Mouse (Mus musculus): ENCODE results near the gene Glb1l2. TPM values are rescaled to one million over a fixed set of nuclear protein-coding genes. Genes with fewer than 3 reads are reported as not detected.

Glb1l2 gene
- polyA plus RNA-seq, 1 experiment, result not detected

DNA sequence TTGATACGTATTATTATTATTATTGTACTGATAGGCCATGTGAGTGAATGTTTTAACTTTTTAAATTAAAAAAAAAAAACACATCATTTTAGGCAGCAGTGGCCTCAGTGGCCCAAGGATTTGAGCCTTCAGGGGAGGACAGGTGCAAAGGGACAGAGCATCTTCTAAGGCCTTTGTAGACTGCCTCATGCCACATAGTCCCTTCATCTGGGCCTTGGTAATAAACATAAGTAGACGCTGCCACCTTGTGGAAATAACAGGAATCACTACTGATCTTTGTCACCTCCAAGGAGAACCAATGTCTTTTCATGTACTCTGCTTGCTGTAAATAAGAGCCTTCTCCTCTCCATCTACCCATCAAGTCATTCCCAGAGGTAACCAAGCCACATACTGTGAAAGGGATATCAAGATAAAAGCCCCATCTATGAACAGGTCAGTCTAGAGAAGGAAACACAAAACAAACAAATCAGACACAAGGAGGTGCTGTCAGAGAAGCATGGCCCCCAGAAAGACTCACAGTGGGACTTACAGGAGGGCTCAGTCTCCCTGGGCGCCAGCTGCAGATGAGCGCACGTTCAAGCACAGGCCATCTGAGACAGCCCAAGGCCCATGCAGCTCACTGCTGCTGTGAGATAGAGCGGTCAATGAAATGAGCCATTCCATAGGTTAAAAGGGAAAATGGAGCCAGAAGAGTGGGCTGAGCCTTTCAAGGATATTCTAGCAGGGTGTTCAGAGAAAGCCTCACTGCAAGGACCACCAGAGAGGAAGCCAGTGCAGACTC is 30.0 kb downstream of the Glb1l2 start:
- Histone ChIP-seq H3K79me3 (ENCODE audit: low read depth) (no peaks in the 10 kb centered on the region), H3K4me3 (ENCODE audit: insufficient read depth, poor library complexity, severe bottlenecking) (no peak overlapping the region), H3ac (ENCODE audit: control insufficient read depth, insufficient read length, low read depth) (no peak overlapping the region), H3K27me3 (ENCODE audit: control insufficient read depth, insufficient read depth, insufficient read length) (no peaks in the 10 kb centered on the region), H3K36me3 (ENCODE audit: control insufficient read depth, insufficient read depth) (no peaks in the 10 kb centered on the region), H3K79me2 (ENCODE audit: control insufficient read depth, insufficient read depth) (no peaks in the 10 kb centered on the region)
- TF ChIP-seq MYOG (IDR thresholded peaks at IDR 0.05; ENCODE audit: control insufficient read depth, extremely low read depth, insufficient read length) (no peak), CTCF (IDR thresholded peaks at IDR 0.05; ENCODE audit: control insufficient read depth, insufficient read depth, insufficient read length) (no peak), MAX (IDR thresholded peaks at IDR 0.05) (no peak), MYOD1 (IDR thresholded peaks at IDR 0.05; ENCODE audit: control insufficient read depth, insufficient read length, low read depth) (no peak), CEBPB (IDR thresholded peaks at IDR 0.05; ENCODE audit: low read depth) (no peak), FOSL1 (IDR thresholded peaks at IDR 0.05; ENCODE audit: insufficient read depth, low read length, poor library complexity, severe bottlenecking) (no peak), USF1 (IDR thresholded peaks at IDR 0.05; ENCODE audit: low read depth) (no peak)

- TF ChIP-seq USF1 (IDR thresholded peaks at IDR 0.05; ENCODE audit: low read depth) (no peak), MYOG (IDR thresholded peaks at IDR 0.05; ENCODE audit: control insufficient read depth, extremely low read depth, insufficient read length) (no peak)
- no peaks in the 10 kb centered on the region for H3K79me3 ChIP-seq (ENCODE audit: low read depth)
- no peaks in the 10 kb centered on the region for H3K27me3 ChIP-seq (ENCODE audit: control insufficient read depth, insufficient read depth, insufficient read length)
- no peaks in the 10 kb centered on the region for H3K79me2 ChIP-seq (ENCODE audit: control insufficient read depth, insufficient read depth)
- H3ac ChIP-seq (ENCODE audit: control insufficient read depth, insufficient read length, low read depth), result no peak overlapping the region
- no peaks in the 10 kb centered on the region for H3K36me3 ChIP-seq (ENCODE audit: control insufficient read depth, insufficient read depth)
- H3K4me3 ChIP-seq (ENCODE audit: insufficient read depth, poor library complexity, severe bottlenecking), result no peak overlapping the region
Measured at GRCm38 (mm10) chr9:26775700-26776099, 30.6 kb downstream of the Glb1l2 start.

GRCm38 (mm10) chr9:26768181-26768580 is 38.1 kb downstream of the Glb1l2 start:
- Histone ChIP-seq H3K79me3 (ENCODE audit: low read depth) (no peaks in the 10 kb centered on the region), H3K4me3 (ENCODE audit: insufficient read depth, poor library complexity, severe bottlenecking) (no peak overlapping the region), H3K27me3 (ENCODE audit: control insufficient read depth, insufficient read depth, insufficient read length) (no peaks in the 10 kb centered on the region), H3ac (ENCODE audit: control insufficient read depth, insufficient read length, low read depth) (no peak overlapping the region), H3K36me3 (ENCODE audit: control insufficient read depth, insufficient read depth) (no peaks in the 10 kb centered on the region), H3K79me2 (ENCODE audit: control insufficient read depth, insufficient read depth) (no peaks in the 10 kb centered on the region)
- no peak for TF ChIP-seq CEBPB (IDR thresholded peaks at IDR 0.05; ENCODE audit: low read depth)
- no peak for TF ChIP-seq MYOG (IDR thresholded peaks at IDR 0.05; ENCODE audit: control insufficient read depth, extremely low read depth, insufficient read length)
- TF ChIP-seq MYOD1 (IDR thresholded peaks at IDR 0.05; ENCODE audit: control insufficient read depth, insufficient read length, low read depth), result no peak
- TF ChIP-seq CTCF (IDR thresholded peaks at IDR 0.05; ENCODE audit: control insufficient read depth, insufficient read depth, insufficient read length), result no peak
- no peak for TF ChIP-seq USF1 (IDR thresholded peaks at IDR 0.05; ENCODE audit: low read depth)
- TF ChIP-seq MAX (IDR thresholded peaks at IDR 0.05), result no peak
- no peak for TF ChIP-seq FOSL1 (IDR thresholded peaks at IDR 0.05; ENCODE audit: insufficient read depth, low read length, poor library complexity, severe bottlenecking)

GRCm38 (mm10) chr9:26762477-26762876 is 43.8 kb downstream of the Glb1l2 start:
- no peaks in the 10 kb centered on the region for H3K36me3 ChIP-seq (ENCODE audit: control insufficient read depth, insufficient read depth)
- no peak overlapping the region for H3K4me3 ChIP-seq (ENCODE audit: insufficient read depth, poor library complexity, severe bottlenecking)
- TF ChIP-seq MAX (IDR thresholded peaks at IDR 0.05) (no peak), CEBPB (IDR thresholded peaks at IDR 0.05; ENCODE audit: low read depth) (no peak), USF1 (IDR thresholded peaks at IDR 0.05; ENCODE audit: low read depth) (no peak)
- H3K79me2 ChIP-seq (ENCODE audit: control insufficient read depth, insufficient read depth), result no peaks in the 10 kb centered on the region
- no peak overlapping the region for H3ac ChIP-seq (ENCODE audit: control insufficient read depth, insufficient read length, low read depth)
- no peaks in the 10 kb centered on the region for H3K27me3 ChIP-seq (ENCODE audit: control insufficient read depth, insufficient read depth, insufficient read length)
- no peaks in the 10 kb centered on the region for H3K79me3 ChIP-seq (ENCODE audit: low read depth)

DNA sequence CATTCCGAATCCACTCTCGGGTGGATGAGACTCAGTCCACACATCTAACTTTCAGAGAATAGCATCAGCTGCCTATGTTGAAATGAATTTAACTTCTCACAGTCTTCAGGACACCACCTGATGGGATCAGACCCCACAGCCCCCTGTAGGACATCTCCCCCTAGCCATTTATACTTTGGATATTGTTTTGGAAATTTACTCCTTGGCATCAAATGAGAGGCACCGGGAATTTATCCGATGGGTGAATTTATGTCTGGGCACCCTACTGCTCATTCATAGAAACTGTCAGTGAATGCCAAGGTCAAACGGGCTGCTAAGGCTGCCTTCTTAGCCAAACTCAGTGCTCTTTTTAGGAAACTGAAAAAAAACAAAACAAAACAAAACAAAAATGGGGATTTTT is 45.7 kb downstream of the Glb1l2 start:
- Histone ChIP-seq H3K27me3 (ENCODE audit: control insufficient read depth, insufficient read depth, insufficient read length) (no peaks in the 10 kb centered on the region), H3K79me3 (ENCODE audit: low read depth) (no peaks in the 10 kb centered on the region), H3K36me3 (ENCODE audit: control insufficient read depth, insufficient read depth) (no peaks in the 10 kb centered on the region), H3K4me3 (ENCODE audit: insufficient read depth, poor library complexity, severe bottlenecking) (no peak overlapping the region), H3K79me2 (ENCODE audit: control insufficient read depth, insufficient read depth) (no peaks in the 10 kb centered on the region), H3ac (ENCODE audit: control insufficient read depth, insufficient read length, low read depth) (no peak overlapping the region)
- TF ChIP-seq CTCF (IDR thresholded peaks at IDR 0.05; ENCODE audit: control insufficient read depth, insufficient read depth, insufficient read length), result no peak
- no peak for TF ChIP-seq MYOG (IDR thresholded peaks at IDR 0.05; ENCODE audit: control insufficient read depth, extremely low read depth, insufficient read length)

- Histone ChIP-seq H3K4me3 (ENCODE audit: insufficient read depth, poor library complexity, severe bottlenecking) (no peak overlapping the region), H3K79me3 (ENCODE audit: low read depth) (no peaks in the 10 kb centered on the region), H3K36me3 (ENCODE audit: control insufficient read depth, insufficient read depth) (no peaks in the 10 kb centered on the region), H3K27me3 (ENCODE audit: control insufficient read depth, insufficient read depth, insufficient read length) (no peaks in the 10 kb centered on the region), H3ac (ENCODE audit: control insufficient read depth, insufficient read length, low read depth) (no peak overlapping the region), H3K79me2 (ENCODE audit: control insufficient read depth, insufficient read depth) (no peaks in the 10 kb centered on the region)
- no peak for TF ChIP-seq CEBPB (IDR thresholded peaks at IDR 0.05; ENCODE audit: low read depth)
- TF ChIP-seq MYOG (IDR thresholded peaks at IDR 0.05; ENCODE audit: control insufficient read depth, extremely low read depth, insufficient read length), result no peak
- TF ChIP-seq FOSL1 (IDR thresholded peaks at IDR 0.05; ENCODE audit: insufficient read depth, low read length, poor library complexity, severe bottlenecking), result no peak
- no peak for TF ChIP-seq MYOD1 (IDR thresholded peaks at IDR 0.05; ENCODE audit: control insufficient read depth, insufficient read length, low read depth)
- no peak for TF ChIP-seq MAX (IDR thresholded peaks at IDR 0.05)
- no peak for TF ChIP-seq USF1 (IDR thresholded peaks at IDR 0.05; ENCODE audit: low read depth)
- no peak for TF ChIP-seq CTCF (IDR thresholded peaks at IDR 0.05; ENCODE audit: control insufficient read depth, insufficient read depth, insufficient read length)
Measured at GRCm38 (mm10) chr9:26760081-26760480, 46.2 kb downstream of the Glb1l2 start.
